Mouse (Mus musculus) frontal cortex, adult (tissue): Measurements from ENCODE around the gene Gm10160.

ENCODE experiments used
- ATAC-seq: cut with Nextera tagmentation; 2 replicates; pipeline ENCODE4 v1.9.2; 2017; ENCODE audit warnings: mild to moderate bottlenecking, moderate library complexity, mixed read lengths; ENCODE audit not compliant: low TSS enrichment

Gm10160 gene

DNA sequence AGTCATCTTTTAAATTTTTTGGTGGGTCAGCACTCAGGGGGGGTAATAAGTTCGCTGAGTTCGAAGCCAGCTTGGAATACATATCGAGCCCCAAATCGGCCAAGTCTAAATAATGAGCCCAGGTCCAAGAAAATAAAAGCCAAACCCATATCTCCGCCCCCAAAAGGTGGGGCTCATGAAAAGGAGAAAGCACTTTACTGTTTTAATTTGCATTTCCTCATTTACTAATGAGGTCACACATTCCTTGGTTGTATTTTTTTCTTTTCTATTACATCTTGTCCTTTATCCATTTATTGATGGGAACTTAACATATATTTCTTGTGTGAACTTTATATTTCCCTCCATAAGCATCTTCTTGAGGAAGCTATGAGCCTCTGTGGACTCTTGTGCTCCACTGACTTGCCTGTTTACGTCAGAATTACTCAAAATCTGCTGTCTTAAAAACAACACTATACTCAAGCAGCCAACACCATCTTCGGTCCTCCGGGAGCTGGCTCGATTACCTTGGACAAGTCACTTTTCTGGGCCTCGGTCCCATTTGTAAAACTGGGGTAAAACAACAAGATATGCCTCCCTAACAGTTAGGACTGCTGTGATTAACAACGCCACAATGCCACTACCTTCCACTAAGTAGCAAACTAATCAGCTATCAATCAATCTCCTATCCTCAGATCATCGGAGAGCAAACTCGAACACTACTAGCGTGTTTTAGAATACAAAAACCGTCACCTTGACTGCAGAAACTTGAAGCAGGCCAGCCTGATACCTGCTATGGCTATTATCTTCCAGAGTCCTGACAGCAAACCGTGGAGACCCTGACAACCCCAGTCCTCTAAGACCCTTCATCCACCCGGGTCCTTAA lies 27.6 kb downstream of the Gm10160 start:
- ATAC-seq = no peak

DNA sequence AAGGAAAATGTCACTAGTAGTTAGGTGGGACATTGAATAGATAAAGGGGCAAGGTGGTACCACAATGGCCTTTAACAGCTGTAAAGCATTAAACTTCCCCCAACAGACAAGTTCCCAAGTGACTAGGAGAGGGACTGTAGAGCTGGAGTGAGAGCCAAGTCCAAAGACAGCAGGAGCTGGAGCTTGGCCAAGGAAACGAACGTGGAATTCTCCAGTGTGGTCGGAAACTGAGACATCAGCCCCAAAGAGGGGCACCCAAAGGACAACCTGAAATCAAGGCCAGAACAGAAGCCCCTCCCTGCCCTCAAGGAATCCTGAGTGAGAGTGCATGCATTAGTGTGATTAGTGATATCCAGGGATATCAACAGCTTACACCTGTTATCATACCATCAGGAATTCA lies 30.2 kb downstream of the Gm10160 start:
- ATAC-seq = no peak

DNA sequence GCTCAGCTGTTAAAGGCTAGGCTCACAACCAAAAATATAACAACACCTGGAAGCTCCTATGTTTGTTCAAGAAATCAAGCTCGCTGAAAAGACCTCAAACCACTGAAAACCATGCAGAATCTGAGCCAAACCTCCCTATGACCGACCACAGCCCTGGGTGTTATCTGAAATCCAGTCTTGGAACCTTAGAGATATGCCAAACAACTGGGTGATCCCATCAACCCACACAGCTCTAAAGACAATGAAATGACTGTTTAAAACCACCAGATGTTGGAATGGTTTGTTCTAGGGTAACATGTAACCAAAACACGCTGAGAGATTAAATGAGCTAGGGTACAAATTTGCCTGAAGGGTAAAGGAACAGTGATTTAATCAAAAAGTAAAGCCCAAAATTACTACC lies 30.7 kb downstream of the Gm10160 start:
- no peak for ATAC-seq

DNA sequence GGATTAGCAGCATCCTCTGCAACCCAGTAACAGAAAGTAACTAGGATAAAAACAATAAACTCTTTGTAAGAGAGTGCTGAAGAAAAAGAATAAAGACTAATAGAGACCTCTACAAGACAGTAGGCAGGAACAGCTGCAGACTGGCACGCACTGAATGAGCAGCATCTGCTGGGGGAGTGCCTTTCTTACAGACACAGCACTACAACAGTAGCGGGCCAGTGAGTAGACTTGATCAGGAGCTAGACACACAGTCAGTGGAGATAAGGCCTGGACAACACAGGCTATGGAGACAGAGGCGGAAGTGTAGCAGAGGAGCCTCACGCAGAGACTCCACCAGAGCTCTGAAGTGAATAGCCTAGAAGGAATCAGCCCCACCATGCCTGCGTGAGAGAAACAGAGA lies 49.5 kb downstream of the Gm10160 start:
- ATAC-seq = no peak
